Mouse (Mus musculus) mesoderm, embryonic 11.5 days (tissue): ENCODE measurements around the gene Dpep2nb.
A peak's percentile ranks its signal among the peaks of the same experiment; 100 is the strongest.
"Not testable (repeated sequence)": the region's sequence is repeated elsewhere in the genome, so short reads cannot be mapped to it uniquely, and the experiment has no call there.

Source experiments
- DNase-seq: peaks from one replicate; pipeline ENCODE4 v3.0.0-alpha.2; 2012; ENCODE audit warnings: low read depth, low spot score

Gene Dpep2nb

DNA sequence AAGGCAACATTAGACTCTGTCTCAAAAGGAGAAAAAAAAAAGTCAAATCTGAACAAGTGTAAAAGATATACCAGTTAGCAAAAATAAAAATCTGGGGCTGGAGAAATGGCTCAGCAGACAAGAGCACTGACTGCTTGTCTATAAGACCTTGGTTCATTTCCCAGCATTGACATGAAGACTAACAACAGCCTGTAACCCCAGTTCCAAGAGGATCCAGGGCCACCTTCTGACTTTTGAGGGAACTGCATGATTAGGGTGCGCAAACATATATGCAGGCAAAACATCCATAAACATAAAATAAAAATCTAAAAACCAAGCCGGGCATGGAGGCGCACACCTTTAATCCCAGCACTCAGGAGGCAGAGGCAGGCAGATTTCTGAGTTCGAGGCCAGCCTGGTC, 638 bp upstream of the Dpep2nb start:
- no peak for DNase-seq

DNA sequence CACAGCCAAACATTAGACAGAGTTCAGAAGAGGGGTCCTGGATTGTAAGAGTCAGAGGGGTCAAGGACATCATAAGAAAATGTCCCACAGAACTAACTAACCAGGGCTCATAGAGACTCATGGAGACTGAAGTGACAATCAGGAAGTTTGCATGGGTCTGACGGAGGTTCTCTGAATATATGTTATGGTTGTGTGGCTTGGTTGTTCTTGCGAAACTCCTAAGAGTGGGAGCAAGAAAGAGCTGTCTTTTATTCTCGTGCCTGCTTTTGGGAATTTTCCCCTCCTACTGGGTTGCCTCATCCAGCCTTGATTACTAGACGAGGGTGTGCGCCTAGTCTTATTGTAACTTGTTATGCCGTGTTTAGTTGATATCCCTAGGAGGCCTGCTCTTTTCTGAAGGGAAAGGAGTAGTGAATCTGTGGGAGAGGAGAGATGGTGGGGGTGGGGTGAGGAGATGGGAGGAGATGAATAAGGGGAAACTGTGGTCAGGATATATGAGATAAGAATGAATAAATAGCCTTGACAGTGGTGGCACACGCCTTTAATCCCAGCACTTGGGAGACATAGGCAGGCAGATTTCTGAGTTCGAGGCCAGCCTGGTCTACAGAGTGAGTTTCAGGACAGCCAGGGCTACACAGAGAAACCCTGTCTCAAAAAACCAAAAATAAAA, 1.1 kb downstream of the Dpep2nb start:
- no peak for DNase-seq

DNA sequence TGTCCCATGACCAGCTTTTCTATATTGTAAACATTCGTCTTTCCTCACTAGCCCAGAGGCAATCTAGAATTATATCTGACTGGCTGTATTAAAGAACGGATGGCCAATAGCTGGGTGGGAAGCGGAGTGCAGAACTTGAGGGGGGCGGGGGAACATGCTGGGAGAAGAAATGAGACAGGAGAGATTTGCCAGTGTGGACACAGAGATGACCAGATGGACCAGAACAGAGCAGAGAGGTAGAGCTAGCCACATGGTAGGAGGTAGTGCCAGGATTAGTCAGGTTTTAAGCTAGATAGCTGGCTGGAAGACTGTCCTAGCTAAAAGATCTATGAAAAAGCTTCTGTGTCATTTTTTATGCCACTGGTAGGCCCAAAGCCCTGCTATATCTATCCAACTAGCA, 3.9 kb downstream of the Dpep2nb start:
- no peak for DNase-seq

DNA sequence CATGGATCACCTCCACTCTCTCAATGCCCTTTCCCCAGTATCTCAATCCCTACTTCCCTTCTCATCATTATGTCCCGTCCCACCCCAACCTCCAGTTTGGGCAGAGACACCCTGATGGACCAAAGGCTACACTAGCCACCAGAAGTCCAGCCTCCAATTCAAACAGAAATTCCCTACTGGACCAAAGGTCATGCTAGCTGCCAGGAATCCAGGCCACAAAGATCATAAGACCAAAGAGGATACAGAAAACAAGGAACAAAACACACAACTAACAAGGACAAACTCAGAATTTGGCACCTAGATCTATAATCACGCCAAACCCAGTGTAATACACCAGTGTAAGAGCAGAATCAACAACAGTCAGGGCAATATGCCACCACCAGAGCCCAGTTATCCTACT, 6.8 kb downstream of the Dpep2nb start:
- DNase-seq, result no peak

DNA sequence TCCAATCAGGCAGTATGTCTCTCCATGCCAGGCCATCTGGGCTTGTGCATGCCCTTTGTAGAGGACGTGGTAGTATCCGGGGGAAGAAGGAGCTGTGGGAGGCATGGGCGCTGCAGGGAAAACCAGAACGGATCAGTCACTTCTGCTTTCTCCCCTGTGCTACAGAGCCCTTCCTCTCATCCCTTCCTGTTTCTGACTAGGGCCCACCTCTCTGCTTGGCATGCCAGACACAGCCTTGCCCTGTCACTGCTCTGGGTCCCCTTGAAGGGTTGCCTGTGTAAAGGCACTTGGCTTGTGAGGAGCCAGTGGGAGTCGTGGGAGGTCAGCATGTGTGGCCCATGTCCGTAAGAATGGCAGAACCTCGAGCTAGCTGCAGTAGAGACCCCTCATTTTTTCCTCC, 9.4 kb downstream of the Dpep2nb start:
- DNase-seq, result no peak

DNA sequence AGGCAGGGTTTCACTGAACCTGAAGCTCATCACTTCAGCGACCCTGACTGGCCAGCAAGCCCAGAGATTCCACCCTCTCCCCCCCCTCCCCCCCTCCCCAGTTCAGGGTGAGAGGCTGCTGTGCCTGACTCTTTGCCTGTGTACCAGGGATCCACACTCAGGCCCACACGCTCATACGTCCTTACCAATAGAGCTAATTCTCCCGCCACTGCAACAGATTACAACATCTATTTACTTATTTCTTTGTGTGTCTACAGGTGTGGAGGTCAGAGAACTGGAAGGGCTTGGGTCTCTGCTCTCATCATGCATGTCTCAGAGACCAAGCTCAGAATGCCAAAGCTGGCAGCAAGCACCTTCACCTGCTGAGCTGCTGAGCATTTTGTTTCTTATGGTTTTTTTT, 12.5 kb downstream of the Dpep2nb start:
- DNase-seq, result no peak

DNA sequence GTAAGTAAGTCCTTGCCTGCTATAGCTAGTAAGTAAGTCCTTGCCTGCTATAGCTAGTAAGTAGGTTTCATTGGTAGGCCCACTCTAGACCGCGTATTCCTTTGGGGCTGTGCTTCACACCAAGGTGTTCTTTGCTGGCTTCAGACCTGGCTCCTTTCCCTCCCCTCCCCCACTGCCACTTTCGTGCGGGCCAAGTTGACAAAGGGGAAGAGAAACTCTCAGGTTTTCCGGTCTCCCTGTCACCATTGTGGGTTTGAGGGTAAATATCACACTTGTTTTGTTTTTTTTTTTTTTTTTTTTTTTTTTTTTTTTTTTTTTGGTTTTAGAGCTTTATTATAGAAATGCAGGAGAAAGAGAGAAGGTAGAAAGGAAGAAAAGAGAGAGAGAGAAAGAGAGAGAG, 13.3 kb downstream of the Dpep2nb start:
- no peak for DNase-seq

DNA sequence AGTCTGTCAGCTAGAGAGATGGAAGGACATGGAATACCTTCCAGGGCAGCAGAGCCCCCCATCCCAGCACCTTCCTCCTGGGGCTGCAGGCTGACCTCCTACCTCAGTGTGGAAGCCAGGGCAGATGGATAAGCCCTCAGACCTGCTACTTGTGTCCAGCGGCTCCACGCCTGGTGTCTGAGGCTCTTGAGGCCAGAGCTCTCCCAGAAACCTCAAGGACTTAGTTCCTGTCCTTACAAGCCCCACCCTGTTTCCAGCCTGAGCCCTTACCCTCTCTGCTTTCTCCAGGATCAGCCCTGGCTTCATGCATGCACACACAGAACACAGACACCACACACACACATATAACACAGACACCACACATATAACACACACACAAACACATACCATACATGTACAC, 14.2 kb downstream of the Dpep2nb start:
- no peak for DNase-seq

DNA sequence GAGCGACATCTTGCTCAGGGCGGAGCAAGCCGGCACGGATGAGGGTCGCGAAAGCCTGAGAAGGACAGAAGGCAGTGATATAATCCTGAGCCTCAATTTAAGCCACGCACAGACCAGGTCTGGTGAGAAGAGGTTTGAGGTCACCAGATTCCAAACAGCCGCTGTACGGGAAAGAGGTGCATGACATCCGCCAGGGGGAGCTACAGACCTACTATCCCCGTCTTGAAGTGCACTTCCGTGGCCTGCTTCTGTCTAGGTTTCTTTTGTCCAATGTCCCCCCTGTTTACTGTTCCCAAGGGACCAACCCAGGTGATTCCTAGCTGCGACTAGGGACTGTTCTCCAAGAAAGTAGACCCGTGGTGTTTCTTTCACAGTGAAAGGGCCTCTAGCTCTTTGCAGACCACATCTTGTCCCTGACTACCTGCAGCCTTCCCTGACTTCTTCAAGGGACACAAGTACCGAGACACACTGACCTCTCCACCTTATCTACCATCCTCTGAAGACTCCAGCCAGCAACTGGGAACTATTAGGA, 14.9 kb downstream of the Dpep2nb start, which contains the start of gene Dus2:
Dus2 (plus strand) TSS at position 482 of the 532 bp plus-strand sequence.
- DNase-seq, result peak; percentile 91

DNA sequence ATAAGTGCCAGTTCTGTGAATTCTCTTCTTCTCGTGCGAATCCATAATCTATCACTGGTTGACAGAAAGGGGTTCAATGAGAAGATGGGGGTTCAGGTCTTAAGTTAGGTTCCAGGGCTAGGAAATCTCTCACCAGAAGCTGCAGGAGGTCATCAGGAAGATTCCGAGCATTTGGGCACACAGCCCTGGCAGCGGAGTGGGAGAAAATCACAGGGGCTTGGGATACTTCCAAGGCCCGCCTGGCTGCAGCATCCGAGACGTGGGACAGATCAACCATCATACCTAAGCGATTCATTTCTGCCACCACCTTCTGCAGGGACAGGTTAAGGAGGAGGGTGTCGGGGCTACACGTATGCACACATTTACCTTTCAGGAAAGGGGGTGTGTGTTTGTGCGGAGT, 17.2 kb downstream of the Dpep2nb start:
- DNase-seq, result no peak

DNA sequence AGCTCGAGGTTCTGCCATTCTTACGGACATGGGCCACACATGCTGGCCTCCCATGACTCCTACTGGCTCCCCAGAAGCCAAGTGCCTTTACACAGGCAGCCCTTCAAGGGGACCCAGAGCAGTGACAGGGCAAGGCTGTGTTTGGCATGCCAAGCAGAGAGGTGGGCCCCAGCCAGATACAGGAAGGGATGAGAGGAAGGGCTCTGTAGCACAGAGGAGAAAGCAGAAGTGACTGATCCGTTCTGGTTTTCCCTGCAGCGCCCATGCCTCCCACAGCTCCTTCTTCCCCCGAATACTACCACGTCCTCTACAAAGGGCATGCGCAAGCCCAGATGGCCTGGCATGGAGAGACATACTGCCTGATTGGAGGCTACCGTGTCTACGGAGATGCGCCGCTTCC, 22.4 kb downstream of the Dpep2nb start:
- not testable (repeated sequence) for DNase-seq

DNA sequence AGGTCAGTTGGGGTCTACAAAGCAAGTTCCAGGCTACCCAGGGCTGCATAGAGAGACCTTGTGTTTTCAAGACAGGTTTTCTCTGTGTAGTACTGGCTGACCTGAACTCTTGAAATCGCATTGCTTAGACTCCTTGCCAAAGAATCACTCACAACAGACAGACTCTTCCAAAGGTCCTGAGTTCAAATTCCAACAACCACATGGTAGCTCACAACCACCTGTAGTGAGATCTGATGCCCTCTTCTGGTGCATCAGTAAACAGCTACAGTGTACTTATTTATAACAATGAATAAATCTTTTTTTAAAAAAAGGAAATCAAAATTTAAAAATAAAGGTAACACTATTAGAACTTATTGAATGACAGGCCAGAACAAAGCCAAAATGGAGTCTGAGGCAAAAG, 24.6 kb downstream of the Dpep2nb start:
- DNase-seq, result no peak

DNA sequence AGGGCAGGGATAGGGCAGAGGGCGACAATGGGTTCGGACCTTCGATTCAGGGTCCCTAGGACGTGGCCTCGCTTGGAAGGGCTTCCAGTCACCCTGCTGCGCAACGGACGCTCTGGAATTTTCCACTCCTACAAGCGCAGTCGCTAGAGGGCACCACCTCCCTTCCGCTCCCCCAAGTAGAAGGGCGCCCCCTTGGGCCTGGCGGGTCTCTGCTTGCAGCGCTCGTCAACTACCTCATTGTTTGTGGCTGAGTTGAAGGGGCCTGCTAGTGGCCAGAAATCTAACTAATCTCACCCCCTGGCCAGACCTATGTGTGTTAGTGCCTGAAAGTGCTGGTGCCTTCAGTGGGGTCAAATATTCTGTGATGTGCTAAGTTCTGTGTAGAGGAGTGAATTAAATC, 26.4 kb downstream of the Dpep2nb start, which contains the start of gene Dpep3:
Dpep3 (minus strand) TSS at position 105 of the 400 bp plus-strand sequence.
- no peak for DNase-seq

DNA sequence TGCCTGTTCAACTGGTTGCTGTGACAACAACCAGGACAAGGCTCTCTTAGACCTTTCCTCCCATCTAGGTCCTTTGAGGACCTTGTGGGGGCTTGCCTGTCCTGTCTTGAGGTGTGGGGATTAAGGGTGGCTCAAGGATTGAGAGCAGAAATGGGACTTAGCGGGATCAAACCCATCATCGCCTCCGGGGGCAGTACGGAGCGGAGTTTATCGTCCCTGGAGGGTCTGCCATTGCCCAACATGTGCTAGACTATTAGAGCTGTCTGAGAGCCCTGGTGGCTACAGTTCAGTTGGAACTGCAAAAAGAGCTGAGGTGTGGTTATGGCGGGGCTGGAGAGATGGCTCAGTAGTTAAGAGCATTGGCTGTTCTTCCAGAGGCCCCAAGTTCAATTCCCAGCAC, 30.4 kb downstream of the Dpep2nb start:
- DNase-seq, result no peak

DNA sequence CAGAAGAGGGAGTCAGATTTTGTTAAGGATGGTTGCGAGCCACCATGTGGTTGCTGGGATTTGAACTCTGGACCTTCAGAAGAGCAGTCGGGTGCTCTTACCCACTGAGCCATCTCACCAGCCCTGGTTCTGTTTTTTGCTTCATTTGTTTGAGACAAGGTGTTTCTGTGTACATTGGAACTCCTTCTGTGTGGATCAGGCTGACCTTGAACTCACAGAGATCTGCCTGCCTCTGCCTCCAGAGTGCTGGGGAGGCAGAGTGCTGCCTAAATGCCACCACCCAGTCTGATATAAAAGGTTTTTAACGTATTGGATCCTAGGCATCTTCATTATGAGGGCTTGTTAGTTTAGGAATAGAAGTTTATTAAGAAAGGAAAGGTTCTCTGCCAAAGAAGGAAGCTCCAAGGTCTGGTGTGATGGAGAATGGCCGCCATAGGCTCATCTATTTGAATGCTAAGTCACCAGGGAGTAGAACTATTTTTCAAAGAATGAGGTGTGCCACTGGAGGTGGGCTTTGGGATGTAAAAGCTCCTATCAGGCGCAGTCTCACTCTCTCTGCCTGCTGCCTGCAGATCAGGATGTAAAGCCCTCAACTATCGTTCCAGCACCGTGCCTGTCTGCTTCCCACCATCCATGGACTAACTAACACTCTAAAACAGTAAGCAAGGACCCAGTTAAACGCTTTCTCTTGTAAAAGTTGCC, 34.6 kb downstream of the Dpep2nb start:
- no peak for DNase-seq

DNA sequence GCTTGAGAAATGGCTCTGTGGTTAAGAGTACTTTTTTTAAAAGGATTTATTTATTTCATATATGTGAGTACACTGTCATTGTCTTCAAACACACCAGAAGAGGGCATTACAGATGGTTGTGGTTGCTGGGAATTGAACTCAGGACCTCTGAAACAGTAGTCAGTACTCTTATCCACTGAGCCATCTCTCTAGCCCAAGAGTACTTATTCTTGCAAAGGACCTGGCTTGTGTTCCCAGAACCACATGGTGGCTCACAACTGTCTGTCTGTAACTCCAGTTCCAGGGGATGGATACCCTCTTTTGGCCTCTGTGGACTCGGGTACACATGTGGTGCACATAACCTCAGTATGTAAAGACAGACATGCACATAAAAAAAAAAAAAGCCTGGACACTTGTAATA, 36.4 kb downstream of the Dpep2nb start:
- DNase-seq, result no peak

DNA sequence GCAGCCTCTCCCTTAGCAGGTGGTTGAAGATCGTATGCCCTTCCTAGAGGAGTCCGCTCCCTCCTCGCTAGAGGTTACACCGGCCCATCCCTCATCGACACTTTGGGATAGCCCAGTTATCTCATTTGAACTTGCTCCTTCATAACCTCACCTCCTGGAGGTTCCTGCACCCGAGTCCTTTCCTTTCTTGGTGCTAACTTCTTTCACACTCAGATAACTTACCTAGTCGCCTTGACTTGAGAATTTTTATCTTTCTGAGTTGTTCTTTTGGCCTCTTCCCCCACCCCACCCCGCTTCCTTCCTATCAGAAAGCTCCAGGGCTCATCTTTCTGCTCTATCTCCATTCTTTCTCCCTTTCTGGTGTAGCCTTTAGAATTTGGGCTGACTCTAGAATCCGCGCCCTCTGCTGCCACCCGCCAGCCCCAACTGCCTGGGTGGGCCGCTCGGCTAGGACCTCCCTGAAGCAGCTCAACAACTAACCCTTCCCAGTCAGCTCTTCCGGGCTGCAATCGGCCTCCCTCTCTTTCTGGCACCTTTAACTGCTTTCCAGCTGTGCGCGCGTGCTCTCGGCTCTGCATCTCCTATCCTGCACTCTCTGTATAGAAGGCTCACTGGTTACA, 39.0 kb downstream of the Dpep2nb start:
- DNase-seq, result peak; percentile 65

DNA sequence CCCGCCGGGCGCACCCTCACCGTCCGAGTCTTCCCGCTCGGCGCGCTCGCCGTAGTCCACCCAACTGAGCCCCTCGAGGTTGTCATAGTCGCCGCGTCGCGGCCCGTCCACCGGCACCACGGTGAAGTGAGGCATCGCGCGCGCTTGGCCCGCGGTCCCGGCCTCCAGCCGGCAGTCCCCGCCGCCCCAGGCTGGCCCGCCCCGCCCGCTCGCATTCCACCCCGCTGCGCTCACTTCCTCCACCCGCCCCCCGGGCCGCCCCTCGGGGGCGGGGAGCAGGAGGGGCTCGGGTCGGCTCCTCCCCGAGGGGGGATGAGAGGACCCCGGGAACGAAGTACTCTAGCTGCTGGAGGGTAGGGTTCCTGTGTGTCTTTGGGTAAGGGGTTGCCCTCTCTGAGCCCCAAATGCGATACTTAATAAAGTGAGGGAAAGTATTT, 39.9 kb downstream of the Dpep2nb start, which contains the start of gene Slc12a4:
Slc12a4 (minus strand) TSS at position 193 of the 437 bp plus-strand sequence.
- DNase-seq, result peak; percentile 86

DNA sequence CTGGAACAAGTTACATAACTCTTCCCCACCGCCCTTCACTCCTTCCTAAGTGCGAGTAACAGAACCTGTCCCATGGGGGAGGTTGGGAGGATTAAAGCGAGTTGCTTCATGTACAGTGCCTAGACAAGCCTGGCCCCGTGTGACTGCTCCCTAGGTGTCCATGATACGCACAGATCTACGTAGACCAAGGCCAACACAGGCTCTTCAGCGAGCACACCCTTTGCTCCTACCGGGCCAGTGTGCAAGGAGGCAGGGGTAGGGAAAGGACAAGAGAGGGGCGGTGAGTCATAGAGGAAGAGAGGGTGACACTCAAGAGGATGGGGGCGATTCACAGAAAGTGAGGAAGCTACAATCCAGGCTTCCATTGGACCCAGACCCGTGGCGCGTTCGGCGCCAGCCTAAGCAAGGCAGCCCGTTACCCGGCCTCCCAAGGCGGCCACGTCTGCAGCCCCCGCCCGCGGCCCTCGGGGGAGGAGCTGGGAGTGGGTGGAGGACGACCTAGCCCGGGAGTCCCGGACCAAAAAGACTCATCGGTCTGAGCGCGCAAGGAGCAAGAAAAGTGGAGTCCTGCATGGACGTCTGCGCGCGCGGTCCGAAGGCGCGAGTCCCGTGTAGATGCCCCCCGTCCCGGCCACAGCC, 40.4 kb downstream of the Dpep2nb start:
- peak; percentile 41 for DNase-seq

DNA sequence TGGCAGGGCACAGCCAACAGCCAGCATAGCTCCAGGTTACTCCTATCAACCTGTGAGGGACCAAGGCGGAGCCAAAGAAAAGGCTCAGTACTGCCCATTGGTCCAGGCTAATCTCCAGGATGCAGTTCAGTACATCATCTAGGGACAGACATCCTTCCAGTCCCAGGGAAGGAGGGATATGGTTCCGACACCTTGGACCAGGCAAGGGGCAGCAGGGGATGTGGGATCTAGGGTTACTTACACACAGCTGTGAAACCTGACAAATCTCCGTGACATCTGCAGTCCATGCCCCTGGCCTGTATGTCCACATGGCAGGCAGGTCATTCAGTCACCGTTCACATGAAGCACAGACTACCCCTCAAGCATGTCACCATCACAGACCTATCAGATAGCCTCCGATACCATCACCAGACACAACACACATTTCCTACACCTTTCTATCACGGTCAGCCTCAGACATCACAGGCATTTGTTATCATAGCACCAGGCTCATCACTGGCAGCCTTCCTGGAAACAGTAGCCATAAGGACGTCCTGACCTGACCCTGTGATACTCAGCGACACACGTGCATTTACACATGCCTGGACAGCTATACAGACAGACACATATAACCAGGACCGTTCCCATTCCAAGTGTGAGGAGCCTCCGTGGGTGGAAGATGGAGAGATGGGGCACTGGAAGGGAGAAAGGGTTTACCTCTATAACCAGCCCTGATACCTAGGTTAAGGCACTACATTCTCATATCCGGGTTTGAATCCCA, 41.1 kb downstream of the Dpep2nb start:
- no peak for DNase-seq

DNA sequence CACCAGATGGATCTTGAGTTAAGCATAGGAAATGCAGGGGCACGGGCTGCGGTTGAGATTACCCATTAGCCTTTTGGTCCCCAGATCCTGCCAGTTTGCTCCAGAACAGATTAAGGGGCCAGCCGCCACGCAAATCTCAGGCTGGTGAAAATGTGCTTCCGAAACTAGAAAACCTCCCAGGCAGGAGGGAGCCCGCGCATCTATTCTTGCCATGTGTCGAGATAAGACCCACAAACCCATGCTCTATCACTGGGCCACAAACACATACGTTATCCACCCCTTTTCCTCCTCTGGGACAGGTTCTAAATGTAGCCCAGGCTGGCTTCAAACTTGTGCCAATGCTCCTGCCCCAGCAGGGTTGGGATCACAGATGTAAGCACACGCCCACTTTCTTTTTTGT, 44.2 kb downstream of the Dpep2nb start:
- DNase-seq, result no peak
